ENCODE assay signal across 8 mouse cellular contexts in genomic region chr7:45370475-45371311, GRCm38 (mm10). TPM values are rescaled to one million over a fixed set of nuclear protein-coding genes. Genes with fewer than 3 reads are reported as not detected.
DNase-seq lines count a peak whose midpoint lies in the region; ATAC-seq and TF ChIP-seq lines count a peak whose summit lies in the region.

TSS of gene Lin7b (minus strand) at chr7:45370583.

- ATAC-seq in embryonic facial prominence, embryonic 13.5 days (ENCODE audit: insufficient number of reproducible peaks, insufficient read depth, low FRiP score, low TSS enrichment, low read depth): peak; percentile 73
- ATAC-seq in midbrain, embryonic 13.5 days: peak; percentile 40

- peaks cover 29% of the 10 kb centered on the region for H3K4me1 ChIP-seq in embryonic facial prominence, embryonic 13.5 days
- peaks cover 42% of the 10 kb centered on the region for H3K4me1 ChIP-seq in limb, embryonic 10.5 days
- peaks cover 33% of the 10 kb centered on the region for H3K4me1 ChIP-seq in midbrain, embryonic 13.5 days (replicated peaks)
- peaks cover 23% of the 10 kb centered on the region for H3K4me1 ChIP-seq in small intestine, adult 2 months (ENCODE audit: control insufficient read depth, insufficient read depth, insufficient read length, low read length)

- peaks cover 33% of the 10 kb centered on the region for H3K36me3 ChIP-seq in embryonic facial prominence, embryonic 13.5 days
- peaks cover 42% of the 10 kb centered on the region for H3K36me3 ChIP-seq in limb, embryonic 10.5 days
- H3K36me3 ChIP-seq in midbrain, embryonic 13.5 days: peaks cover 35% of the 10 kb centered on the region
- peaks cover 8% of the 10 kb centered on the region for H3K36me3 ChIP-seq in small intestine, adult 2 months (ENCODE audit: control insufficient read depth, insufficient read depth, low read length)

- no peaks in the 10 kb centered on the region for H3K9me3 ChIP-seq in embryonic facial prominence, embryonic 13.5 days
- H3K9me3 ChIP-seq in limb, embryonic 10.5 days (replicated peaks): no peaks in the 10 kb centered on the region
- H3K9me3 ChIP-seq in midbrain, embryonic 13.5 days: no peaks in the 10 kb centered on the region

- 10% methylated on average over 28 of the region's 28 CpGs for WGBS in embryonic facial prominence, embryonic 13.5 days
- WGBS in limb, embryonic 10.5 days: 11% methylated on average over 28 of the region's 28 CpGs
- WGBS in midbrain, embryonic 13.5 days: 12% methylated on average over 28 of the region's 28 CpGs
- 8% methylated on average over 28 of the region's 28 CpGs for WGBS in small intestine, adult 2 months

- peak within 1 kb of the TSS; percentile 51 for H3K4me3 ChIP-seq in embryonic facial prominence, embryonic 13.5 days
- H3K4me3 ChIP-seq in limb, embryonic 10.5 days: peak within 1 kb of the TSS; percentile 62
- peak within 1 kb of the TSS; percentile 48 for H3K4me3 ChIP-seq in midbrain, embryonic 13.5 days (replicated peaks)
- peak within 1 kb of the TSS; percentile 57 for H3K4me3 ChIP-seq in small intestine, adult 2 months (ENCODE audit: low read depth, low read length)

- TF ChIP-seq CTCF in small intestine, adult 2 months (IDR thresholded peaks at IDR 0.05; ENCODE audit: extremely low read depth, insufficient read length, insufficient replicate concordance, low read depth, low read length): peak; percentile 20; the same call in 1 of the 2 replicates

- TF ChIP-seq POLR2A in small intestine, adult 2 months (IDR thresholded peaks at IDR 0.05; ENCODE audit: low read depth, low read length): no peak

- peak within 1 kb of the TSS; percentile 92 for H3K4me2 ChIP-seq in embryonic facial prominence, embryonic 13.5 days
- H3K4me2 ChIP-seq in midbrain, embryonic 13.5 days (replicated peaks): peak within 1 kb of the TSS; percentile 88

- peaks cover 28% of the 10 kb centered on the region for H3K27me3 ChIP-seq in embryonic facial prominence, embryonic 13.5 days
- peaks cover 39% of the 10 kb centered on the region for H3K27me3 ChIP-seq in limb, embryonic 10.5 days (ENCODE audit: low read depth, poor library complexity, severe bottlenecking)
- peaks cover 18% of the 10 kb centered on the region for H3K27me3 ChIP-seq in midbrain, embryonic 13.5 days
- H3K27me3 ChIP-seq in small intestine, adult 2 months (ENCODE audit: control insufficient read depth, insufficient read depth, low read length): peaks cover 23% of the 10 kb centered on the region

- DNase-seq in adrenal gland, postnatal 36 days: peak; percentile 93 to 96
- peak; percentile 85 for DNase-seq in heart, adult 18-20 months
- peak; percentile 88 for DNase-seq in kidney, adult 18-20 months
- peak; percentile 91 for DNase-seq in limb, embryonic 10.5 days (ENCODE audit: low spot score)
- DNase-seq in adipocyte (ENCODE audit: low spot score): no peak

- peak within 1 kb of the TSS; percentile 69 for H3K9ac ChIP-seq in embryonic facial prominence, embryonic 13.5 days
- peak within 1 kb of the TSS; percentile 75 for H3K9ac ChIP-seq in midbrain, embryonic 13.5 days (replicated peaks)

- no peak within 1 kb of the TSS for H3K27ac ChIP-seq in embryonic facial prominence, embryonic 13.5 days
- peak within 1 kb of the TSS; percentile 56; the same call in 1 of the 2 replicates for H3K27ac ChIP-seq in limb, embryonic 10.5 days
- H3K27ac ChIP-seq in midbrain, embryonic 13.5 days: no peak within 1 kb of the TSS
- no peak within 1 kb of the TSS for H3K27ac ChIP-seq in small intestine, adult 2 months (ENCODE audit: insufficient read depth, low read depth, low read length)

RNA-seq across cellular contexts. Expression of gene Lin7b, which starts in this region (rescaled TPM):
- total RNA-seq in adrenal gland, postnatal 36 days (2021): 1 to 10 TPM in 1 of 2 experiments, under 1 TPM in 1; 0.70 to 2.8 TPM
- 1.6 and 2.7 TPM in 2 replicates for polyA plus RNA-seq in embryonic facial prominence, embryonic 13.5 days (2015; fragmentation: Nextera tagmentation; extraction: Ambion mirVana)
- 1 to 10 TPM; 1.7 to 2.3 TPM for total RNA-seq in heart, adult 18-20 months (2021)
- polyA plus RNA-seq in limb, embryonic 10.5 days (2016; fragmentation: Nextera tagmentation; extraction: Ambion mirVana): 0.40 and 0.64 TPM in 2 replicates
- polyA plus RNA-seq in midbrain, embryonic 13.5 days (2015; fragmentation: Nextera tagmentation; extraction: Ambion mirVana): 7.1 and 7.9 TPM in 2 replicates
- 2.9 and 4.0 TPM in 2 replicates for polyA plus RNA-seq in small intestine, adult 2 months (2012; rRNA removed)

Comparison
In these comparisons a context has a peak if more than half of its experiments do, and no peak if none do; other contexts are left out.
1. Peak in DNase-seq, H3K4me3 ChIP-seq and H3K27ac ChIP-seq in limb, embryonic 10.5 days; RNA of the gene not detected or under 1 TPM.